Mouse (Mus musculus) embryonic facial prominence, embryonic 12.5 days (tissue): ENCODE measurements around the gene Irf9. TPM values are rescaled to one million over a fixed set of nuclear protein-coding genes. Genes with fewer than 3 reads are reported as not detected.

ENCODE experiments used
- ATAC-seq: fragments of 200-750 bp; cut with Nextera tagmentation; 2 replicates; pipeline ENCODE4 v1.8.0; 2017; ENCODE audit not compliant: insufficient number of reproducible peaks, insufficient read depth, low FRiP score, low TSS enrichment
- H3K27ac ChIP-seq: fragments of 300-500 bp; sonication (generic); 2 replicates; pipeline ENCODE4 v1.5.1; 2016; ENCODE audit warnings: mild to moderate bottlenecking
- H3K27me3 ChIP-seq: fragments of 300-500 bp; sonication (generic); 2 replicates; pipeline ENCODE4 v1.6.1; 2016; ENCODE audit warnings: mild to moderate bottlenecking, moderate library complexity
- H3K36me3 ChIP-seq: fragments of 300-500 bp; sonication (generic); 2 replicates; pipeline ENCODE4 v1.6.1; 2016; ENCODE audit warnings: mild to moderate bottlenecking
- H3K4me1 ChIP-seq: fragments of 300-500 bp; sonication (generic); 2 replicates; pipeline ENCODE4 v1.6.1; 2016
- H3K4me2 ChIP-seq: fragments of 300-500 bp; sonication (generic); replicated peaks from 2 replicates; pipeline ENCODE4 v1.6.1; 2016; ENCODE audit warnings: mild to moderate bottlenecking, moderate library complexity
- H3K4me3 ChIP-seq: fragments of 300-500 bp; sonication (generic); 2 replicates; pipeline ENCODE4 v1.5.1; 2016; ENCODE audit warnings: mild to moderate bottlenecking
- H3K9ac ChIP-seq: fragments of 300-500 bp; sonication (generic); 2 replicates; pipeline ENCODE4 v1.6.1; 2016; ENCODE audit warnings: mild to moderate bottlenecking, moderate library complexity
- H3K9me3 ChIP-seq: fragments of 300-500 bp; sonication (generic); 2 replicates; pipeline ENCODE4 v1.6.1; 2016; ENCODE audit warnings: mild to moderate bottlenecking, moderate library complexity
- WGBS: fragments of 180-500 bp; shearing (Covaris S2); methylation state at CpG from one replicate; pipeline ENCODE4 v1.1.7; 2016; 5-methylcytosine and 5-hydroxymethylcytosine counted together
- polyA plus RNA-seq: library from polyadenylated mRNA; unstranded; fragments of >200 nt; fragmentation: Nextera tagmentation; extraction: Ambion mirVana; gene quantifications from 2 replicates; pipeline ENCODE4 v1.2.1, GENCODE M21; 2016

Gene Irf9
- polyA plus RNA-seq, 1 experiment from 2014 or later, result 9.5 TPM

DNA sequence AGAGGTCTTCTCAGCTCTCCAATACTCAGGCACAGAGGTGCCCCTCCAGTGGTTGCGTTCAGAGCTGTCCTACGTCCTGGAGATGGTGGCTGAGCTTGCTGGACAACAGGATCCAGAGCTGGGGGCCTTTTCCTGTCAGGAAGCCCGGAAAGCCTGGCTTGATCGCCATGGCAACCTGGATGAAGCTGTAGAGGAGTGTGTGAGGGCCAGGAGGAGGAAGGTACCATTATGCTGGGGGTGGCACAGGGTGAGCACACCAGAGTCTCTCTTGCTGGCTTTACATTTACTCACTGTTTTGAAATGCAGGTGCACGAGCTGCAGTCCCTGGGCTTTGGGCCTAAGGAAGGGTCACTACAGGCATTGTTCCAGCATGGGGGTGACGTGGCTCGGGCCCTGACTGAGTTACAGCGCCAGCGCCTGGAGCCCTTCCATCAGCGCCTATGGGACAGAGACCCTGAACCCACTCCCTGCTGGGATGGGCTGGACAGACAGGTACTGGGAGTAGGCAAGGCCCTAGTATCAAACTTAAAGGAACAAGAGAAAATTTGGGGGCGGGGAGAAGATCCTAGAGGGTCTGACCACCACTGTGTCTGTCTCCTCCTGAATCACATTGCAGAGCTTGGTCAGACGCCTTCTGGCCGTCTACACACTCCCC lies 7.2 kb upstream of the Irf9 start:
- Histone ChIP-seq H3K4me2 (no peak overlapping the region), H3K4me1 (peaks cover 14% of the 10 kb centered on the region), H3K27ac (no peak overlapping the region), H3K9ac (0 out of 2 replicates have a peak overlapping the region, but pooled peaks have one; percentile 24), H3K4me3 (no peak overlapping the region), H3K9me3 (no peaks in the 10 kb centered on the region), H3K27me3 (no peaks in the 10 kb centered on the region), H3K36me3 (peaks cover 66% of the 10 kb centered on the region)
- no peak for ATAC-seq
- WGBS, result 82% methylated on average over 13 of the region's 13 CpGs

DNA sequence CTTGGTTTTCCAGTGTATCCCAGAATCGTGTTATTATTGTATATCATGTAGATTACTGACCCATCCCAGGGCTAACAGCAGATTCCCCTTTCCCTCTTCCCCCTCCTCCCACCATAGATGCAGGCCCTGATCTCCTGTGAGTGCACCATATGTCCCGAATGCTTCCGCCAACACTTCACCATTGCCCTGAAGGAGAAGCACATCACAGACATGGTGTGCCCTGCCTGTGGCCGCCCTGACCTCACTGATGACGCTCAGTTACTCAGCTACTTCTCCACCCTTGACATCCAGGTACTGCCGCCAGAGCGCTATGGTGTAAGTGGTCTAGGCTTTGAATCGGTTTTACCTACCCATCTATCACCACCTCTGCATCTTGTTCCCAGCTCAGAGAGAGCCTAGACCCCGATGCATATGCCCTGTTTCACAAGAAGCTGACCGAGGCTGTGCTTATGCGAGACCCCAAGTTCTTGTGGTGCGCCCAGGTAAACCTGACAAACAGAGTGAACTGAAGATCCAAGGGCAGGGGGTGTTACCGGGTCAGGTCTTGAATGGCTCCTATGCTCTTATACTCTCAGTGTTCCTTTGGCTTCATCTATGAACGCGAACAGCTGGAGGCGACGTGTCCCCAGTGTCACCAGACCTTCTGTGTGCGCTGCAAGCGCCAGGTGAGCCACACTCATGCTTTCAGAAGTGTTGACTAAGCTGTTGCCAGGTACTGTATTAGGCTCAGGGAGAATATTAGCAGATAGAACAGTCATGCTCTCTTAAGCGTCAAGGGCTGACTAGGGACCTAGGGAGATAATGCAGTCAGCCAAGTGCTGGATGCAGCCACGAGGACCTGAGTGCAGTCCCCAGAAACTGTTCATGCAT lies 4.6 kb upstream of the Irf9 start:
- Histone ChIP-seq H3K36me3 (peaks cover 87% of the 10 kb centered on the region), H3K9ac (no peak overlapping the region)
- 94% methylated on average over 21 of the region's 21 CpGs for WGBS

DNA sequence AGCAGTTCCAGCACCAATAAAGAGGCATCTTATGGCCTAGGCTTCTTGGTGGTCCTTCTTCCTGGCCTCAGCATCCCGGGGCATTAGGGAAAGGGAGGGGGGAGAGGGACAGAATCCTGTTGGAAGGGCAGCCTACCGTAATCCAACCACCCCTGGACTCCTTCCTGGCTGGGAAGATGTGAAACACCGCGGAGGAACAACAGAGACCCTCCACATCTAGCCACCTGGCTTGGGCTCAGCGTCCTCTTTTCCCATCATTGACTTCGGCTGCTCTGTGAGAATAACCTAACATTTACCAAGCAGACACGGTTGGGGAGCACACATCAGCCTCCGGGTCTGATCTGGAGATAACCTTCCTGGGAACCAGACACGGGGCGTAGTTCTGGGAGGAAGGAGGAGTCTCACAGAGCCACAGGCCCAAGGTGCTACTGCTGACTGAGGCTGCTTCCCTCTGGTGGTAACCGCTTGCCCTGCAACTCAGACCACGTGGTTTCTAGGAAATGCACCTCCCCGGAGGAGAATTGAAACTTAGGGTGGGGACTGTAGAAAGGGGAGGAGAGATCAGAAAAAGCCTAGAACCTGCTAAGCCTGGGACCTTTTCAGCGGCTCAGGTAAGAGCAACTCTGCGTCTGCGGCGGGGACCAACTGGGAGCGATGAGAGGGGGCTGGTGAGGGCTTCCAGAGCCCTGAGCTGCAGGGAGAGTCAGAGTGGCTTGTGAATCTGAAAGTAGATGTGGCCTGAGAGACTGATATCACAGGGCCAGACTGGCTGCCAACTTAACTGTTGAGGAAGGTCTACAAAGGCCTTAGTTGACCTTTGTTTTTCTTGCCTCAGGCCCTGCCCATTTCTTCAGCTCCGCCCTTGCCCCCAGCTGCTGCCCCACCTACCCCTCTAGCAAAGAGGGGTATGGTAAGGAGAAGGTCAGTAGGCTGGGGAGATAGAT lies 534 bp downstream of the Irf9 start:
- H3K9me3 ChIP-seq, result no peaks in the 10 kb centered on the region
- peak; percentile 80 for ATAC-seq
- peak overlapping the region; percentile 17; the same call in 1 of the 2 replicates for H3K9ac ChIP-seq
- H3K27me3 ChIP-seq, result no peaks in the 10 kb centered on the region
- peak overlapping the region; percentile 30 for H3K4me3 ChIP-seq
- peaks cover 75% of the 10 kb centered on the region for H3K36me3 ChIP-seq
- peak overlapping the region; percentile 50 for H3K4me2 ChIP-seq
- WGBS, result 13% methylated on average over 19 of the region's 19 CpGs
- H3K27ac ChIP-seq, result peak overlapping the region; percentile 70
- peaks cover 11% of the 10 kb centered on the region; the same call in 1 of the 2 replicates for H3K4me1 ChIP-seq

More for the DNA sequence above, 4.6 kb upstream of the Irf9 start:
- Histone ChIP-seq H3K9me3 (no peaks in the 10 kb centered on the region), H3K27ac (no peak overlapping the region), H3K27me3 (no peaks in the 10 kb centered on the region), H3K4me2 (no peak overlapping the region), H3K4me3 (no peak overlapping the region), H3K4me1 (peaks cover 5% of the 10 kb centered on the region; the same call in 1 of the 2 replicates)
- no peak for ATAC-seq

DNA sequence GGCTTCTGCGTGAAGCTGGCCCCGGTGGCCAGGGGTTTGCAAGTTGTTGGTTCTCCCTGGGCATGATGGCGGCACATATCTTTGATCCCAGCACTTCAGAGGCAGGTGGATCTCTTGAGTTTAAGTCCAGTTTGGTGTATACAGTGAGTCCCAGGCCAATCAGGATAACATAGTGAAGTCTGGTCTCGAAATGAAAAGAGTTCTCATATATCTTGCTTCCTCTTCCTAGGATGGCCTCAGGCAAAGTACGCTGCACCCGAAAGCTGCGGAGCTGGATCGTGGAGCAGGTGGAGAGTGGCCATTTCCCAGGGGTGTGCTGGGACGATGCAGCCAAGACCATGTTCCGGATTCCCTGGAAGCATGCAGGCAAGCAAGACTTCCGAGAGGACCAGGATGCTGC lies 1.5 kb downstream of the Irf9 start:
- Histone ChIP-seq H3K4me3 (no peak overlapping the region), H3K4me1 (peaks cover 11% of the 10 kb centered on the region; the same call in 1 of the 2 replicates), H3K27ac (no peak overlapping the region), H3K4me2 (no peak overlapping the region; the same call in 1 of the 2 replicates), H3K9ac (no peak overlapping the region), H3K27me3 (no peaks in the 10 kb centered on the region), H3K9me3 (no peaks in the 10 kb centered on the region), H3K36me3 (peaks cover 74% of the 10 kb centered on the region)
- WGBS, result 86% methylated on average over 11 of the region's 11 CpGs
- no peak for ATAC-seq

DNA sequence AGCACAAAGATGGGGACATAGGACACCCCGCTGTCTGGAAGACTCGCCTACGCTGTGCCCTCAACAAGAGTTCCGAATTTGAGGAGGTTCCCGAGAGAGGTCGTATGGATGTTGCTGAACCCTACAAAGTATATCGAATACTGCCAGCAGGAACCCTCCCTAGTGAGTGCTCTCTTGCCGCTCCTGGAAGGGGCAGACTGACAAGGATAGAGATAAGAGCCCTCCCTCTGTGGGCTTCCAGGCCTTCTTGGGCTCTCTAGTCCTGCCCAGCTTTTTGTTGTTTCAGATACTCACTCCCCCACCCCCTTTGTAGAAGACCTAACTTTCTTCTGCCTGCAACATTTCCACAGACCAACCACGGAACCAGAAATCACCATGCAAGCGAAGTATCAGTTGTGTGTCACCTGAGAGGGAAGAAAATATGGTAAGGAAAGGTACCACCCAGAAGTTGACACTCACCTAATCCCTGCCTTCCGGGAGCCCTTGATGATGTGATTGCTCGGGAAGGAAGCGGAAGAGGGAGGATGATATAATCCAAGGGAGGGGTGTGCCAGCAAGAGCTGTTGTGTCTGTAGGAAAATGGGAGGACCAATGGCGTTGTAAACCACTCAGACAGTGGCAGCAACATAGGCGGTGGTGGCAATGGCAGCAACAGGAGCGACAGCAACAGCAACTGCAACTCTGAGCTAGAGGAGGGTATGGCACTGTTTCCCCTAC lies 2.5 kb downstream of the Irf9 start:
- Histone ChIP-seq H3K9ac (no peak overlapping the region), H3K27ac (no peak overlapping the region), H3K4me2 (no peak overlapping the region), H3K4me1 (peaks cover 11% of the 10 kb centered on the region; the same call in 1 of the 2 replicates), H3K27me3 (no peaks in the 10 kb centered on the region), H3K36me3 (peaks cover 63% of the 10 kb centered on the region), H3K9me3 (no peaks in the 10 kb centered on the region), H3K4me3 (no peak overlapping the region)
- 90% methylated on average over 16 of the region's 16 CpGs for WGBS
- ATAC-seq, result no peak

DNA sequence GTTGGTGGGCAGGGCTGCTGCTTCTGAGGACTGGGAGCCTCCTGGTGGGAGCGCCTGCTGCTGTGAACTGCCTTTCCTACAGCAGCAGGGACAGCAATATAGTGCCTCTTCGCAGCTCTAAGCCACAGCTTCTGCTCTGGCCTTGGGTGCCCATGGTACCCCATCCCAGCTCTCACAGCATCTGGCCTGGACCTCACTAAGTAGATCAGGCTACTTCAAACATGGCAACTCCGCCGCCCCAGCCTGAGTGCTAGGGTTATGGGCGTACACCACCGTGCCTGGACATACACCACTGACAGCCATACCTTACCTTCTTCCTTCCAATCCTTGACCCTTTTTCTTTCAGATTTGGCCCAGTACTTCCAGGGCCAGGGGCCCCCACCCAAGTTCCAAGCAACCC lies 5.0 kb downstream of the Irf9 start:
- no peak for ATAC-seq
- H3K36me3 ChIP-seq, result peaks cover 39% of the 10 kb centered on the region
- WGBS, result 97% methylated on average over 6 of the region's 6 CpGs

DNA sequence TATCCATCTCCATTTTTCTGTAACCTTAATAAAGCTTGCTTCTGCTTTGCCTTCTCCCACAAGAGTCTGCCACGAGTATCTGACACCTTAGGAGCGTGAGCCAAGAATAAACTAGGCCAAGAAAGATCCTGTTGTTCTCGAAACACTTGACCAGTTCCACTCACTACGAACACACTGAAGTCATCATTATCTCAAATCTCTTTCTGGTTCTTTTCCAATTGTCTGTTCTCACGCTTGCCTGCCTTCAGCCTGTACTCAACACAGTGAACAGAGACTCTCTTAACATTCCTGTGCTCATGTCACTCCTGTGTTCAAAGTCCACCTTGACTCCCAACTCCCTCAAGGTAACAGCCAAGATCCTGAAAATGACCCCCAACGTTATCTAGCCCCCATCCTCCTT lies 10.0 kb downstream of the Irf9 start:
- Histone ChIP-seq H3K9me3 (no peaks in the 10 kb centered on the region), H3K27ac (no peak overlapping the region), H3K36me3 (peaks cover 13% of the 10 kb centered on the region), H3K4me3 (no peak overlapping the region), H3K4me2 (no peak overlapping the region), H3K27me3 (no peaks in the 10 kb centered on the region), H3K9ac (no peak overlapping the region), H3K4me1 (no peaks in the 10 kb centered on the region)
- WGBS, result 71% methylated on average over 6 of the region's 6 CpGs
- ATAC-seq, result no peak

More for the DNA sequence above, 5.0 kb downstream of the Irf9 start:
- H3K4me2 ChIP-seq, result no peak overlapping the region
- H3K27me3 ChIP-seq, result no peaks in the 10 kb centered on the region
- H3K9ac ChIP-seq, result no peak overlapping the region
- H3K4me3 ChIP-seq, result no peak overlapping the region
- no peaks in the 10 kb centered on the region for H3K9me3 ChIP-seq
- H3K4me1 ChIP-seq, result peaks cover 10% of the 10 kb centered on the region; the same call in 1 of the 2 replicates
- no peak overlapping the region for H3K27ac ChIP-seq

DNA sequence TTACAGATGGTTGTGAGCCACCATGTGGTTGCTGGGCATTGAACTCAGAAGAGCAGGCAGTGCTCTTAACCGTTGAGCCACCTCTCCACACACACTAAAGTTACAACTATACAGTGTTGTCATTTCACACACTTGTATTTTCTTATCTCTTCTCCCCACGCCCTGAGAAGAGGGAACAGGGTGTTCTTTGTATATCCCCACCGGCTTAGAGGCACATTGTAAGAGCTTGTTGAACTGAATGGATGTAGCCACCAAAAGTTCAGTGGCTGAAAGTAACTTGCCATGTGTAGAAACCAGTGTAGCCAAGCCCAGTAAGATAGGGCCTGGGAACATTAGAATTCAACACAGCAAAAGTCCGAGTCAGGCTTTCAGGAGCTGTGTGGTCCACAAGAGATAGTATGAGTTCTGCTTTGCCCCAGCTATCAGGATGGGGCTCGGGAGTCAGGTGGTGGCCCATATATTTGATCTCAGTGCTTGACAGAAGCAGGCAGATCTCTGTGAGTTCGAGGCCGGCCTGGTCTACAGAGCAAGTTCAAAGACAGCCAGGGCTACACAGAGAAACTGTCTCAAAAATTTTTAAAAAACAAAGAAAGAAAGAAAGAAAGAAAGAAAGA lies 11.3 kb downstream of the Irf9 start:
- 79% methylated on average over 7 of the region's 7 CpGs for WGBS

DNA sequence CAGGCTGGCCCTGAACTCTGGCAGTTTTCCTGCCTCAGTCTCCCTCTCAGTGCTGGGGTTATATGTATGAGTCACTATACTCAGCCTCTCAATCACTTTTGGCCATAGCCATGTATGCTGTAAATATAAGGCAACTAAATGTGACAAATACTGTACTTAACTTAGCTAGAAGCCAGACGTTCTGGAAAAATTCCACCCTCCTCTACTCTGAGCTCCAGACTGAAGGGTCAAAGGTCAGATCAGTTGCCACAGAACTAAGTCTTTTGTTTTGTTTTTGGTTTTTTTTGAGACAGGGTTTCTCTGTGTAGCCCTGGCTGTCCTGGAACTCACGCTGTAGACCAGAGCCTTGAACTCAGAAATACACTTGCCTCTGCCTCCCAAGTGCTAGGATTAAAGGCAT lies 12.5 kb downstream of the Irf9 start:
- Histone ChIP-seq H3K27ac (no peak overlapping the region), H3K9me3 (no peaks in the 10 kb centered on the region), H3K36me3 (no peaks in the 10 kb centered on the region), H3K9ac (no peak overlapping the region), H3K4me1 (no peaks in the 10 kb centered on the region), H3K4me2 (no peak overlapping the region), H3K27me3 (no peaks in the 10 kb centered on the region), H3K4me3 (no peak overlapping the region)
- ATAC-seq, result no peak
- 24% methylated on average over 2 of the region's 2 CpGs for WGBS

More for the DNA sequence above, 11.3 kb downstream of the Irf9 start:
- Histone ChIP-seq H3K9ac (no peak overlapping the region), H3K9me3 (no peaks in the 10 kb centered on the region), H3K27ac (no peak overlapping the region), H3K27me3 (no peaks in the 10 kb centered on the region), H3K4me3 (no peak overlapping the region), H3K4me1 (no peaks in the 10 kb centered on the region), H3K4me2 (no peak overlapping the region), H3K36me3 (no peaks in the 10 kb centered on the region)
- no peak for ATAC-seq

DNA sequence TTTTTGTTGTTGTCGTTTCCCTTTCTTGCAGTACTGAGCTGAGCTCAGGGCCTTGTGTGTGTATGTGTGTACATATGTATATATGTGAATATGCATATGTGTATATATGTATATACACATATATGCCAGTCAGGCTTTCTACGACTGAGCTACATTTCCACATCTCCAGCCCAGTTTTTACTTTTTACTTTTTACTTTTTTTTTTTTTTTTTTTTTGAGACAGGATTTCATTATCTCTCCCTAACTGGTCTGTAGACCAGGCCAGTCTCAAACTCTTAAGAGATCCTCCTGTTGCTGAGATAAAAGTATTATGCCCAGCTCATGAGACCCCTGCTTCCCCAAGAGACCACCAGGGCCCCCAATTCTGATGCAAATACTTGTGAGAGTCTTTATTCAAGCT lies 13.5 kb downstream of the Irf9 start:
- ATAC-seq, result no peak
- no peaks in the 10 kb centered on the region for H3K36me3 ChIP-seq
- H3K4me1 ChIP-seq, result no peaks in the 10 kb centered on the region
- H3K4me3 ChIP-seq, result no peak overlapping the region
- H3K27me3 ChIP-seq, result no peaks in the 10 kb centered on the region
- 90% methylated on average over 2 of the region's 2 CpGs for WGBS
- H3K9ac ChIP-seq, result no peak overlapping the region
- no peaks in the 10 kb centered on the region for H3K9me3 ChIP-seq
- no peak overlapping the region for H3K27ac ChIP-seq
- no peak overlapping the region for H3K4me2 ChIP-seq
